Comparison of ENCODE assay signal across 8 mouse cellular contexts in genomic region chr5:112215291-112215751, GRCm38 (mm10). TPM values are rescaled to one million over a fixed set of nuclear protein-coding genes. Genes with fewer than 3 reads are reported as not detected.
DNase-seq lines count a peak whose midpoint lies in the region; TF ChIP-seq lines count a peak whose summit lies in the region.

No protein-coding gene starts in this region.

- intact Hi-C loops in heart, postnatal 14 days (cut with DNase I), result no loop called here

- peak overlapping the region; percentile 23; the same call in 1 of the 2 replicates for H3K4me3 ChIP-seq in heart, embryonic 10.5 days
- H3K4me3 ChIP-seq in ES-Bruce4 (ENCODE audit: low read depth, low read length), result peak overlapping the region; percentile 26; the same call in 1 of the 2 replicates

- no peak for DNase-seq in heart, embryonic 10.5 days (ENCODE audit: low spot score)
- DNase-seq in heart, postnatal 14 days, result no peak
- DNase-seq in frontal cortex, postnatal 36 days (ENCODE audit: low spot score in 2 of 2), result peak; percentile 61 to 64
- peak; percentile 23 for DNase-seq in mesoderm, embryonic 11.5 days (ENCODE audit: low read depth, low spot score)
- DNase-seq in thymus, postnatal 14 days, result no peak
- no peak for DNase-seq in cerebellum, postnatal 36 days
- DNase-seq in urinary bladder, postnatal 10 days (ENCODE audit: low spot score), result no peak

- 21% methylated on average over 12 of the region's 12 CpGs for WGBS in heart, embryonic 10.5 days

- peak overlapping the region; percentile 81 for H3K27ac ChIP-seq in heart, embryonic 10.5 days
- no peak overlapping the region for H3K27ac ChIP-seq in ES-Bruce4 (ENCODE audit: insufficient read depth, low read length)

- no peaks in the 10 kb centered on the region for H3K36me3 ChIP-seq in heart, embryonic 10.5 days
- no peaks in the 10 kb centered on the region for H3K36me3 ChIP-seq in ES-Bruce4 (ENCODE audit: control insufficient read depth, insufficient read depth, low read length, poor library complexity, severe bottlenecking)

- TF ChIP-seq POLR2A in ES-Bruce4 (IDR thresholded peaks at IDR 0.05; ENCODE audit: insufficient read depth, low read length), result no peak

- H3K4me1 ChIP-seq in heart, embryonic 10.5 days, result peaks cover 48% of the 10 kb centered on the region
- peaks cover 2% of the 10 kb centered on the region for H3K4me1 ChIP-seq in ES-Bruce4 (ENCODE audit: control insufficient read depth, insufficient read depth, low read length)

- H3K27me3 ChIP-seq in heart, embryonic 10.5 days (ENCODE audit: insufficient read depth, poor library complexity, severe bottlenecking), result peaks cover 55% of the 10 kb centered on the region
- no peaks in the 10 kb centered on the region for H3K27me3 ChIP-seq in ES-Bruce4 (ENCODE audit: control insufficient read depth, insufficient read depth, low read length, poor library complexity, severe bottlenecking)

- TF ChIP-seq EP300 in ES-Bruce4 (IDR thresholded peaks at IDR 0.05; ENCODE audit: insufficient read depth, low read depth, low read length), result no peak

- no peak for TF ChIP-seq CTCF in ES-Bruce4 (IDR thresholded peaks at IDR 0.05; ENCODE audit: low read depth, low read length)

- no peak overlapping the region; the same call in 1 of the 2 replicates for H3K9ac ChIP-seq in ES-Bruce4 (ENCODE audit: low read depth, poor library complexity, severe bottlenecking)

- no peaks in the 10 kb centered on the region for H3K9me3 ChIP-seq in heart, embryonic 10.5 days
- H3K9me3 ChIP-seq in ES-Bruce4 (replicated peaks; ENCODE audit: control insufficient read depth, insufficient read depth, low read length, poor library complexity, severe bottlenecking), result no peaks in the 10 kb centered on the region

RNA-seq across cellular contexts. Expression of gene Cryba4, which starts 37.0 kb away (rescaled TPM):
- 0.20 TPM in 1 of 2 replicates, not detected in the other for polyA plus RNA-seq in heart, embryonic 10.5 days (2016; fragmentation: Nextera tagmentation; extraction: Ambion mirVana)
- 1 to 10 TPM; 7.2 to 7.8 TPM for total RNA-seq in heart, postnatal 14 days (2021)
- polyA plus RNA-seq in ES-Bruce4 (2011; ENCODE audit: insufficient read depth, insufficient read length, low read depth, missing spikeins), result not detected in 2 replicates

RNA-seq across cellular contexts. Expression of gene Crybb1, which starts 40.3 kb away (rescaled TPM):
- not detected in 2 replicates for polyA plus RNA-seq in heart, embryonic 10.5 days (2016; fragmentation: Nextera tagmentation; extraction: Ambion mirVana)
- total RNA-seq in heart, postnatal 14 days (2021), result 1 to 10 TPM; 1.4 to 1.9 TPM
- not detected in 2 replicates for polyA plus RNA-seq in ES-Bruce4 (2011; ENCODE audit: insufficient read depth, insufficient read length, low read depth, missing spikeins)

Comparison
In these comparisons a context has a peak if more than half of its experiments do, and no peak if none do; other contexts are left out.
1. DNase-seq: peak in frontal cortex, postnatal 36 days (2 of 2) and mesoderm, embryonic 11.5 days (single experiment); none in heart, embryonic 10.5 days (single experiment), heart, postnatal 14 days (0 of 2), thymus, postnatal 14 days (single experiment), cerebellum, postnatal 36 days (0 of 2) and urinary bladder, postnatal 10 days (single experiment).